Mouse (Mus musculus): ENCODE measurements around the gene Blvrb. TPM values are rescaled to one million over a fixed set of nuclear protein-coding genes. Genes with fewer than 3 reads are reported as not detected.

The Blvrb gene
- polyA plus RNA-seq, 1 experiment from 2014 or later: 17.1 TPM

DNA sequence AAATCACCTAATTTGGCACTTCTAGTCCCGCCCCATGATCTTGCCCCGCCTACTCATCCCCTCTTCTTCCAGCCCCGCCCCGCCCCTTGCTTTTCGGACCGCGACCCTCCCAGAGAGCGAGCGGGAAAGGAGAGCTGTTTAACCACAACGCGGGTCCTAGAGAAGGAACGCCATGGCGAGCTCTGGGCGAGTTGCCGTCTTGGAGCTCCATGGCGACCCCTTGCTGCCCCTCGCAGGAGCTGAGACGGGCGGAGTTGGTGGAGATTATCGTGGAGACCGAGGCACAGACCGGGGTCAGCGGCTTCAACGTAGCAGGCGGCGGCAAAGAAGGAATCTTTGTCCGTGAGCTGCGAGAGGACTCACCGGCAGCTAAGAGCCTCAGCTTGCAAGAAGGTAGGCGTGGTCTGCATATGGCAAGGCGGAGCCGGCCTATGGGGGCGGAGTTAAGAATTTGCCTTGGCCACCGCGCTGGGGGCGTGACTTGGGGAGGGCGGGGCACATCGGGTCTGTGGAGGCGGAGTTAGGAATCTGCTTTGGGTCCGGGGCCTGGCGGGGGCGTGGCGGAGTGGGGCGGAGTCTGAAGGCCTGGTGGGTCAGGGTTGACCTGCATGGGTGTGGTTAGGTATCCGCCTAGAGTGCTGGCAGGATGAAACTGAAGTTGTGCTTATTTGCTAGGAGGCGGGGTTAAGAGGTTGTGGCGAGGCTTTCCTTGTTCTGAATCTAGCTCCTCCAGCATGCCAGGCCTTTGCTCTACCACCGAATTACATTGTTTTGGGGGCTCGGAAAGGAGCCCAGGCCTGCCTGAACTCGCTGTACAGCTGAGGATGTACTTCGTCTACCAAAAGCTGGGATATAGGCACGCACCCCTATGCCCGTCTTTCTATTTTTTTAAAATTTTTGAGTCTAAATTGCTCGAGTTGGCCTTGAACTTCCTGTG is 60.2 kb downstream of the Blvrb start:
- H3K4me3 ChIP-seq: peak overlapping the region; percentile 65
- ATAC-seq (replicated peaks): peak; percentile 90
- no peaks in the 10 kb centered on the region for H3K9me3 ChIP-seq

DNA sequence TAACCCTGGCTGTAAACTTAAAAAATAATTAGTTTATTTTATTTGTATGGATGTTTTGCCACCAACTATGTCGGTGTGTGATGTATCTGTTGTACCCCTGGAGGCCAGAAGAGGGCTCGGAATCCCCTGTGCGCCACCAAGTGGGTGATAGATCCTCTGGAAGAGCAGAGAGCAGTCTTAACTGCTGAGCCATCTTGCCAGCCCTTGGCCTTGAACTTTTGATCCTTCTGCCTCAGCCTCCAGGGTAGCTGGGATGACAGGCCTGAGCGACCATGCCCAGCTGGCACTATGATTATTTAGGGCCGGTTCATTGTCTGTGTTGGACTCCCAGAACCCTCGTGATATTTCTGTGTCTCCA is 60.8 kb downstream of the Blvrb start:
- H3K27ac ChIP-seq (replicated peaks): peak overlapping the region; percentile 95
- H3K4me3 ChIP-seq: peak overlapping the region; percentile 65; the same call in 1 of the 2 replicates
- peaks cover 12% of the 10 kb centered on the region for H3K4me1 ChIP-seq
- no peaks in the 10 kb centered on the region for H3K36me3 ChIP-seq
- peak overlapping the region; percentile 67 for H3K4me2 ChIP-seq (replicated peaks)
- ATAC-seq (replicated peaks): peak; percentile 53
- 20% methylated on average over 6 of the region's 6 CpGs for WGBS
- H3K9ac ChIP-seq (replicated peaks): no peak overlapping the region
- no peaks in the 10 kb centered on the region for H3K9me3 ChIP-seq
- no peaks in the 10 kb centered on the region for H3K27me3 ChIP-seq

More for the DNA sequence above, 60.2 kb downstream of the Blvrb start:
- H3K4me1 ChIP-seq: peaks cover 12% of the 10 kb centered on the region
- under 1% methylated on average over 54 of the region's 54 CpGs for WGBS
- peak overlapping the region; percentile 65 for H3K9ac ChIP-seq (replicated peaks)
- H3K27me3 ChIP-seq: no peaks in the 10 kb centered on the region
- peak overlapping the region; percentile 67 for H3K4me2 ChIP-seq (replicated peaks)
- peak overlapping the region; percentile 95 for H3K27ac ChIP-seq (replicated peaks)
- H3K36me3 ChIP-seq: no peaks in the 10 kb centered on the region

DNA sequence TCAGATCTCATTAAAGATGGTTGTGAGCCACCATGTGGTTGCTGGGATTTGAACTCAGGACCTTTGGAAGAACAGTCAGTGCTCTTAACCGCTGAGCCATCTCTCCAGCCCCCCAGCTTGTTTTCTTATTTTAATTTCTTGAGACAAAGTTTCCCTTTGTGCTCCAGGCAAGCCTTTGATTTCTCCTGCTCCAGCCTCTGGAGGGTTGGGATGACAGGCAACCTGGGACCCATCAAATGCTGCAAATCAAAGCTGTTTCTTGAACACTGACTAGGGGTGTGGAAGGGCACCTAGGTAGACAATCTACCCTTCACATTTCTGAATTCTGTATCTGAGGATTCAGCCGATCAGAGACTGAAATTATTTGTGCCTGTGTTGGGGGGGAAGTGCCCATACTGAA is 63.0 kb downstream of the Blvrb start:
- ATAC-seq (replicated peaks): no peak
- Histone ChIP-seq H3K27me3 (no peaks in the 10 kb centered on the region), H3K4me3 (no peak overlapping the region), H3K27ac (replicated peaks) (no peak overlapping the region), H3K36me3 (no peaks in the 10 kb centered on the region), H3K9ac (replicated peaks) (no peak overlapping the region), H3K9me3 (no peaks in the 10 kb centered on the region), H3K4me2 (replicated peaks) (no peak overlapping the region), H3K4me1 (peaks cover 12% of the 10 kb centered on the region)
- 81% methylated on average over 2 of the region's 2 CpGs for WGBS

- Histone ChIP-seq H3K4me2 (replicated peaks) (no peak overlapping the region), H3K27ac (replicated peaks) (no peak overlapping the region), H3K9ac (replicated peaks) (no peak overlapping the region), H3K4me1 (no peaks in the 10 kb centered on the region), H3K4me3 (no peak overlapping the region), H3K27me3 (no peaks in the 10 kb centered on the region), H3K36me3 (no peaks in the 10 kb centered on the region), H3K9me3 (no peaks in the 10 kb centered on the region)
- 70% methylated on average over 9 of the region's 9 CpGs for WGBS
- ATAC-seq (replicated peaks): no peak
Observed at GRCm38 (mm10) chr7:27514961-27515360, 67.2 kb downstream of the Blvrb start.

Other genes starting within 250 kb of the Blvrb start
- gene Itpkc, start 219.3 kb upstream of the Blvrb start, polyA plus RNA-seq (2015; fragmentation: Nextera tagmentation; extraction: Ambion mirVana): 6.8 and 7.1 TPM in 2 replicates
- 26.1 and 27.8 TPM in 2 replicates for gene Coq8b, start 215.0 kb upstream of the Blvrb start, polyA plus RNA-seq (2015; fragmentation: Nextera tagmentation; extraction: Ambion mirVana)
- gene Numbl, start 189.5 kb upstream of the Blvrb start, polyA plus RNA-seq (2015; fragmentation: Nextera tagmentation; extraction: Ambion mirVana): 47.2 and 49.0 TPM in 2 replicates
- gene Ltbp4, start 110.3 kb upstream of the Blvrb start, polyA plus RNA-seq (2015; fragmentation: Nextera tagmentation; extraction: Ambion mirVana): 13.3 and 15.0 TPM in 2 replicates
- 90.2 and 91.5 TPM in 2 replicates for gene Shkbp1, start 92.0 kb upstream of the Blvrb start, polyA plus RNA-seq (2015; fragmentation: Nextera tagmentation; extraction: Ambion mirVana)
- 0.46 TPM in 1 of 2 replicates, not detected in the other for gene Gm20479, start 90.6 kb upstream of the Blvrb start, polyA plus RNA-seq (2015; fragmentation: Nextera tagmentation; extraction: Ambion mirVana)
- 2.0 and 2.2 TPM in 2 replicates for gene Sptbn4, start 292 bp upstream of the Blvrb start, polyA plus RNA-seq (2015; fragmentation: Nextera tagmentation; extraction: Ambion mirVana)
- gene Sertad3, start 25.8 kb downstream of the Blvrb start, polyA plus RNA-seq (2015; fragmentation: Nextera tagmentation; extraction: Ambion mirVana): 13.8 and 14.3 TPM in 2 replicates
- 6.4 and 8.3 TPM in 2 replicates for gene Sertad1, start 38.9 kb downstream of the Blvrb start, polyA plus RNA-seq (2015; fragmentation: Nextera tagmentation; extraction: Ambion mirVana)
- 1.1 and 1.3 TPM in 2 replicates for gene Prx, start 51.3 kb downstream of the Blvrb start, polyA plus RNA-seq (2015; fragmentation: Nextera tagmentation; extraction: Ambion mirVana)
- gene Hipk4, start 75.3 kb downstream of the Blvrb start, polyA plus RNA-seq (2015; fragmentation: Nextera tagmentation; extraction: Ambion mirVana): 0.42 and 0.43 TPM in 2 replicates
- gene Pld3, start 105.2 kb downstream of the Blvrb start, polyA plus RNA-seq (2015; fragmentation: Nextera tagmentation; extraction: Ambion mirVana): 95.7 and 106 TPM in 2 replicates
- gene 2310022A10Rik, start 105.3 kb downstream of the Blvrb start, polyA plus RNA-seq (2015; fragmentation: Nextera tagmentation; extraction: Ambion mirVana): 36.9 and 38.9 TPM in 2 replicates
- 94.2 and 97.1 TPM in 2 replicates for gene Akt2, start 143.6 kb downstream of the Blvrb start, polyA plus RNA-seq (2015; fragmentation: Nextera tagmentation; extraction: Ambion mirVana)
- 64.1 and 66.2 TPM in 2 replicates for gene Ttc9b, start 205.9 kb downstream of the Blvrb start, polyA plus RNA-seq (2015; fragmentation: Nextera tagmentation; extraction: Ambion mirVana)
- gene Map3k10, start 226.6 kb downstream of the Blvrb start, polyA plus RNA-seq (2015; fragmentation: Nextera tagmentation; extraction: Ambion mirVana): 15.1 and 16.9 TPM in 2 replicates
- gene Zfp607b, start 241.4 kb downstream of the Blvrb start, polyA plus RNA-seq (2015; fragmentation: Nextera tagmentation; extraction: Ambion mirVana): 11.5 and 14.2 TPM in 2 replicates

Data from forebrain, embryonic 15.5 days (tissue).